Mouse (Mus musculus): Measurements from ENCODE around the gene AU040320.

- TF ChIP-seq CTCF (IDR thresholded peaks at IDR 0.05; ENCODE audit: control insufficient read depth, insufficient read depth, insufficient read length) (no peak), MYOG (IDR thresholded peaks at IDR 0.05; ENCODE audit: control insufficient read depth, extremely low read depth, insufficient read length) (no peak)
Measured at GRCm38 (mm10) chr4:126759435-126759834, 6.1 kb downstream of the AU040320 start.

Data from C2C12 (cell line).